Comparison of ENCODE assay signal across 8 mouse cellular contexts in genomic region chr5:99250820-99251219, GRCm38 (mm10).
DNase-seq lines count a peak whose midpoint lies in the region; ATAC-seq and TF ChIP-seq lines count a peak whose summit lies in the region.

No protein-coding gene starts in this region.

- no peak for TF ChIP-seq CTCF in heart, adult 2 months (IDR thresholded peaks at IDR 0.05)

- H3K79me2 ChIP-seq in heart, adult 2 months (replicated peaks; ENCODE audit: control insufficient read depth, insufficient read depth, low read length) = 0 out of 2 replicates have a peak, but pooled peaks cover 1% of the 10 kb centered on the region

- H3K36me3 ChIP-seq in heart, adult 2 months (ENCODE audit: control insufficient read depth, insufficient read depth, low read length) = no peaks in the 10 kb centered on the region
- no peaks in the 10 kb centered on the region for H3K36me3 ChIP-seq in heart, embryonic 15.5 days
- no peaks in the 10 kb centered on the region for H3K36me3 ChIP-seq in liver, embryonic 15.5 days (replicated peaks)

- intact Hi-C loops in heart, adult 2 months (cut with DNase I) = loop anchor here (5.0 to 10.0 kb wide), 3 partner anchors 86 to 794 kb away; no protein-coding TSS in a partner anchor
- intact Hi-C loops in heart, postnatal 14 days (cut with DNase I) = no loop called here

- 18% methylated on average over 5 of the region's 5 CpGs for WGBS in heart, adult 2 months
- 15% methylated on average over 5 of the region's 5 CpGs for WGBS in heart, embryonic 15.5 days
- WGBS in liver, embryonic 15.5 days (ENCODE audit: insufficient replicate concordance) = 9% methylated on average over 5 of the region's 5 CpGs

- H3K27ac ChIP-seq in heart, adult 2 months = peak overlapping the region; percentile 83
- H3K27ac ChIP-seq in heart, embryonic 15.5 days = peak overlapping the region; percentile 92
- no peak overlapping the region for H3K27ac ChIP-seq in liver, embryonic 15.5 days (replicated peaks)

- TF ChIP-seq POLR2A in heart, adult 2 months (IDR thresholded peaks at IDR 0.05; ENCODE audit: insufficient read depth, low read depth, low read length) = no peak

- no peak for ATAC-seq in heart, embryonic 15.5 days (replicated peaks; ENCODE audit: insufficient number of reproducible peaks, insufficient read depth, low FRiP score, low read depth)
- no peak for ATAC-seq in liver, embryonic 15.5 days (ENCODE audit: insufficient read depth)

- no peaks in the 10 kb centered on the region for H3K27me3 ChIP-seq in heart, adult 2 months (ENCODE audit: control insufficient read depth, insufficient read depth, low read length)
- H3K27me3 ChIP-seq in heart, embryonic 15.5 days = no peaks in the 10 kb centered on the region
- peaks cover 26% of the 10 kb centered on the region for H3K27me3 ChIP-seq in liver, embryonic 15.5 days

- DNase-seq in heart, adult 2 months = peak in 1 of 2 experiments; percentile 34
- no peak for DNase-seq in heart, postnatal 14 days
- DNase-seq in brain, adult 2 months (ENCODE audit: low read depth, low spot score) = peak; percentile 37
- DNase-seq in frontal cortex, postnatal 36 days (ENCODE audit: low spot score in 2 of 2) = no peak
- DNase-seq in adrenal gland, postnatal 14 days = no peak
- DNase-seq in kidney, adult 9 months = no peak

- peaks cover 3% of the 10 kb centered on the region for H3K4me1 ChIP-seq in heart, adult 2 months (ENCODE audit: control insufficient read depth, insufficient read depth, low read length)
- H3K4me1 ChIP-seq in heart, embryonic 15.5 days (replicated peaks) = peaks cover 38% of the 10 kb centered on the region
- peaks cover 29% of the 10 kb centered on the region for H3K4me1 ChIP-seq in liver, embryonic 15.5 days (replicated peaks)

- no peak for TF ChIP-seq EP300 in heart, adult 2 months (IDR thresholded peaks at IDR 0.05; ENCODE audit: insufficient read depth, low read depth, low read length)

- peak overlapping the region; percentile 85 for H3K4me2 ChIP-seq in heart, embryonic 15.5 days
- peak overlapping the region; percentile 89 for H3K4me2 ChIP-seq in liver, embryonic 15.5 days

- H3K9ac ChIP-seq in heart, adult 2 months (ENCODE audit: low read depth, low read length) = no peak overlapping the region
- peak overlapping the region; percentile 79 for H3K9ac ChIP-seq in heart, embryonic 15.5 days
- no peak overlapping the region for H3K9ac ChIP-seq in liver, embryonic 15.5 days

- H3K4me3 ChIP-seq in heart, adult 2 months = peak overlapping the region; percentile 91
- peak overlapping the region; percentile 78 for H3K4me3 ChIP-seq in heart, embryonic 15.5 days
- peak overlapping the region; percentile 75 for H3K4me3 ChIP-seq in liver, embryonic 15.5 days (replicated peaks)

- no peaks in the 10 kb centered on the region for H3K9me3 ChIP-seq in heart, embryonic 15.5 days (replicated peaks)
- H3K9me3 ChIP-seq in liver, embryonic 15.5 days (replicated peaks) = no peaks in the 10 kb centered on the region
